Mouse (Mus musculus): Measurements from ENCODE around the gene Tufm.

GRCm38 (mm10) chr7:126453861-126454260, 33.3 kb upstream of the Tufm start:
- TF ChIP-seq CTCF (conservative IDR thresholded peaks at IDR 0.05; ENCODE audit: low read length) (no peak), NANOG (IDR thresholded peaks at IDR 0.05; ENCODE audit: borderline replicate concordance, low read length) (no peak)
